Mouse (Mus musculus) testis, adult 2 months (tissue): ENCODE results near the gene Cog4.

Experiments
- CTCF ChIP-seq: fragments of 200-500 bp; IDR thresholded peaks from 2 replicates; pipeline ENCODE4 v1.5.1; 2012; ENCODE audit warnings: low read depth, mild to moderate bottlenecking, inconsistent platforms, low read length, moderate library complexity; ENCODE audit not compliant: control insufficient read depth, insufficient read depth, insufficient replicate concordance
- POLR2A ChIP-seq: fragments of 200-500 bp; IDR thresholded peaks from 2 replicates; pipeline ENCODE4 v1.6.1; 2012; ENCODE audit warnings: low read depth, mild to moderate bottlenecking, inconsistent platforms, low read length, moderate library complexity; ENCODE audit not compliant: control insufficient read depth

- peak; percentile 80 for TF ChIP-seq POLR2A
- TF ChIP-seq CTCF: no peak
These were observed at the start of gene Cog4, which contains the start of gene Sf3b3 for GRCm38 (mm10) chr8:110846405-110847170.
